Mouse (Mus musculus): ENCODE data around the gene Olfr1046. TPM values are rescaled to one million over a fixed set of nuclear protein-coding genes. Genes with fewer than 3 reads are reported as not detected.

Olfr1046 gene
- not detected in 2 replicates for polyA plus RNA-seq (2012; rRNA removed)

GRCm38 (mm10) chr2:86219214-86219613 is at the start of gene Olfr1046:
Gene Olfr1046, minus strand, starts transcription at chr2:86219314.

DNA sequence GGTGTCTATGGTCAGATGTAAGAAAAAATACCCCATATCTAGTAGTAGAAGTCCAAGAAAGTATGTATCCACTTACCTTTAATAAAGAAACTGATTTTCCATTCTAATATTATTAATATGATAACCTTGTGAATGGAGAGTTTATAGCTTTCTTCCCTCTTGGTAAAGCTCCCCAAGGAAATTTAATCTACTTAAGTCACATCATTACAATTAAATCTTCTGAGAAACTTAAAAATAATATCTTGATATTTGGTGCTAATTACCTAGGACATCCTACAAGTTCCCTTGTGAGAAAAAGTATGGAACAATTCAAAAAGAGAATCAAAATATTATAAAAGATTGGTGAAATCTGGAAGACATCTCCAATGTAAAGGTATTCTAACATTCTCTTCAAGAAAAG is 39.1 kb upstream of the Olfr1046 start, which contains the start of gene Olfr1049:
Olfr1049 (minus strand) TSS at position 101 of the 400 bp plus-strand sequence.

GRCm38 (mm10) chr2:86240189-86240588 is 21.1 kb upstream of the Olfr1046 start, which contains the start of gene Olfr1048:
Gene Olfr1048, minus strand, starts transcription at chr2:86240289.

DNA sequence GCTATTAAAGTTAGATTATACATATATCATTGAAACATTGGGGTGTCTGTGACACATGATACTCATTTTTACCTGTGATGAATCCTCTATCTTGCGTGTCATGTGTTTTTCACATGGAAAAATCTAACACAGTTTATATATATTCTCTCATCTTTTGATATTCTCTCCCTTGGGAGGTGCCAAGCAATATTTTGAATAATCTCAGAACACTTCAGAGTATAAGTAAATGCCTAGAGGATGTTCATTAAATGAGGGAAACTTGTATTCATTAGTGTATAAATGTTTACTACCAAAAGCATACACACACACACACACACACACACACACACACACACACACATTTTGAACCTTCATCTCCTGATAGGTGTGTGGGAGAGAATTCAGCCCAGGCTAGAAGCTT is 12.2 kb upstream of the Olfr1046 start, which contains the start of gene Olfr1047:
Olfr1047 (minus strand) TSS at position 101 of the 400 bp plus-strand sequence.

GRCm38 (mm10) chr2:86202909-86203308 is 16.2 kb downstream of the Olfr1046 start, which contains the start of gene Olfr1045:
Gene Olfr1045, minus strand, starts transcription at chr2:86203009.

DNA sequence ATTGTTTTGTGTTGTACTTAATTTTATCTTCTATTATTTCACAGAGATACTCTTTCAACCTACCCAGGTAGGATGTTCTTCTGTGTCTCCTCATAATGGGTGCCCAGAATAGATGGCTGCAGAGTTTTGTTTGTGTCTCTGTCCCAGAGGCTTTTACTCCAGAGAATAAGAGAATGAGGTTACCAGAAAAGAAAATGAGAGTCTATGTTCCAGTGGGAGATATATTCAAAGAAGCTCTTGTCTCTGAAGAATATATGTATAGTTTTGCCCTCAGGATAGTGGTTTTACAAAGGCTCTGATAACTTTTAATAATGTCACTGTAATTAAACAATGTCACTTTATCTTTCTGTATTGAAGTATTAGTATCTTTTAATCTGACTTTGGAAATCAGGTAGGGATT is 33.5 kb downstream of the Olfr1046 start, which contains the start of gene Olfr52:
Olfr52 (minus strand) TSS at position 101 of the 400 bp plus-strand sequence.

GRCm38 (mm10) chr2:86177720-86178119 is 41.4 kb downstream of the Olfr1046 start, which contains the start of gene Olfr1044:
Gene Olfr1044, minus strand, starts transcription at chr2:86177820.

GRCm38 (mm10) chr2:86167422-86167821 is 51.7 kb downstream of the Olfr1046 start, which contains the start of gene Olfr1043:
Gene Olfr1043, minus strand, starts transcription at chr2:86167522.

Other genes starting within 250 kb of the Olfr1046 start
- gene Olfr1029, start 245.4 kb downstream of the Olfr1046 start, polyA plus RNA-seq (2012; rRNA removed): not detected in 2 replicates
- gene Olfr1030, start 240.0 kb downstream of the Olfr1046 start, polyA plus RNA-seq (2012; rRNA removed): not detected in 2 replicates
- gene Olfr1031, start 229.0 kb downstream of the Olfr1046 start, polyA plus RNA-seq (2012; rRNA removed): not detected in 2 replicates
- gene Olfr1032, start 213.8 kb downstream of the Olfr1046 start, polyA plus RNA-seq (2012; rRNA removed): not detected in 2 replicates
- gene Olfr1033, start 198.7 kb downstream of the Olfr1046 start, polyA plus RNA-seq (2012; rRNA removed): 0.08 and 0.14 TPM in 2 replicates
- 0.03 TPM in 1 of 2 replicates, not detected in the other for gene Olfr1034, start 173.5 kb downstream of the Olfr1046 start, polyA plus RNA-seq (2012; rRNA removed)
- gene Olfr1036, start 145.3 kb downstream of the Olfr1046 start, polyA plus RNA-seq (2012; rRNA removed): not detected in 2 replicates
- gene Olfr1037, start 131.9 kb downstream of the Olfr1046 start, polyA plus RNA-seq (2012; rRNA removed): not detected in 2 replicates
- not detected in 2 replicates for gene Olfr1039, start 83.4 kb downstream of the Olfr1046 start, polyA plus RNA-seq (2012; rRNA removed)
- gene Olfr1040, start 72.6 kb downstream of the Olfr1046 start, polyA plus RNA-seq (2012; rRNA removed): not detected in 2 replicates
- not detected in 2 replicates for gene Olfr1042, start 57.5 kb downstream of the Olfr1046 start, polyA plus RNA-seq (2012; rRNA removed)
- gene Olfr1043, start 51.8 kb downstream of the Olfr1046 start, polyA plus RNA-seq (2012; rRNA removed): not detected in 2 replicates
- gene Olfr1044, start 41.5 kb downstream of the Olfr1046 start, polyA plus RNA-seq (2012; rRNA removed): not detected in 2 replicates
- not detected in 2 replicates for gene Olfr52, start 33.6 kb downstream of the Olfr1046 start, polyA plus RNA-seq (2012; rRNA removed)
- not detected in 2 replicates for gene Olfr1045, start 16.3 kb downstream of the Olfr1046 start, polyA plus RNA-seq (2012; rRNA removed)
- gene Olfr1047, start 12.1 kb upstream of the Olfr1046 start, polyA plus RNA-seq (2012; rRNA removed): not detected in 2 replicates
- gene Olfr1048, start 21.0 kb upstream of the Olfr1046 start, polyA plus RNA-seq (2012; rRNA removed): not detected in 2 replicates
- not detected in 2 replicates for gene Olfr1049, start 39.0 kb upstream of the Olfr1046 start, polyA plus RNA-seq (2012; rRNA removed)
- not detected in 2 replicates for gene Olfr1051, start 59.8 kb upstream of the Olfr1046 start, polyA plus RNA-seq (2012; rRNA removed)
- not detected in 2 replicates for gene Olfr1052, start 73.1 kb upstream of the Olfr1046 start, polyA plus RNA-seq (2012; rRNA removed)
- not detected in 2 replicates for gene Olfr1053, start 96.0 kb upstream of the Olfr1046 start, polyA plus RNA-seq (2012; rRNA removed)
- not detected in 2 replicates for gene Olfr1054, start 116.1 kb upstream of the Olfr1046 start, polyA plus RNA-seq (2012; rRNA removed)
- not detected in 2 replicates for gene Olfr1055, start 131.0 kb upstream of the Olfr1046 start, polyA plus RNA-seq (2012; rRNA removed)
- gene Olfr1056, start 143.2 kb upstream of the Olfr1046 start, polyA plus RNA-seq (2012; rRNA removed): not detected in 2 replicates
- not detected in 2 replicates for gene Olfr1057, start 159.1 kb upstream of the Olfr1046 start, polyA plus RNA-seq (2012; rRNA removed)
- gene Olfr1058, start 169.2 kb upstream of the Olfr1046 start, polyA plus RNA-seq (2012; rRNA removed): not detected in 2 replicates
- gene Olfr1061, start 194.7 kb upstream of the Olfr1046 start, polyA plus RNA-seq (2012; rRNA removed): not detected in 2 replicates
- gene Olfr1062, start 207.4 kb upstream of the Olfr1046 start, polyA plus RNA-seq (2012; rRNA removed): not detected in 2 replicates
- not detected in 2 replicates for gene Olfr1065, start 231.3 kb upstream of the Olfr1046 start, polyA plus RNA-seq (2012; rRNA removed)
- not detected in 2 replicates for gene Olfr1066, start 237.0 kb upstream of the Olfr1046 start, polyA plus RNA-seq (2012; rRNA removed)

All from colon, adult 2 months (tissue).